Mouse (Mus musculus): ENCODE measurements around the gene Recql5. TPM values are rescaled to one million over a fixed set of nuclear protein-coding genes. Genes with fewer than 3 reads are reported as not detected.
A peak's percentile ranks its signal among the peaks of the same experiment; 100 is the strongest.

The Recql5 gene
- polyA plus RNA-seq, 1 experiment from 2014 or later: 16.2 TPM

DNA sequence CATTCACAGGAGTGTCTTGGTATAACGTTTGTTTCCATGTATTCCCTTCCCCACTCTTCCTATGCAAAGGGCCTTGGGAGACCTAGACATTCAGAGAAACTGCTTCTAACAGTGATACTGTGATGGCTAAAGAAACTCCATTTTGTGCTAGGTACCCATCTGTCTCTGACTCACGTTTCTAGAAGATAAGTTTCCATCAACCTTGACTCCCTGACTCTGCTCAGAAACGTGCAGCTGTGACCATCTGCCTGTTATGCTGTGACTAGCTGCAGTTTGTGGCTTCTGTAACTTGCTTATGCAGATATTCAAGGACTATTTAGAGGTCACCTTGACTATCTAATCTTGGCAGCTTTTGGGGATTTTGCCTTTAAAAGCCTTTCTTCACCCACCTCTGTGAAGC lies 2.0 kb downstream of the Recql5 start:
- H3K27ac ChIP-seq: no peak overlapping the region
- H3K4me3 ChIP-seq (replicated peaks): no peak overlapping the region
- no peak overlapping the region for H3K4me2 ChIP-seq (replicated peaks)
- no peaks in the 10 kb centered on the region for H3K9me3 ChIP-seq
- no peaks in the 10 kb centered on the region for H3K27me3 ChIP-seq (replicated peaks)
- peaks cover 4% of the 10 kb centered on the region; the same call in 1 of the 2 replicates for H3K36me3 ChIP-seq
- no peak overlapping the region for H3K9ac ChIP-seq
- no peak for ATAC-seq
- peaks cover 18% of the 10 kb centered on the region for H3K4me1 ChIP-seq (replicated peaks)
- 72% methylated on average over 3 of the region's 3 CpGs for WGBS

DNA sequence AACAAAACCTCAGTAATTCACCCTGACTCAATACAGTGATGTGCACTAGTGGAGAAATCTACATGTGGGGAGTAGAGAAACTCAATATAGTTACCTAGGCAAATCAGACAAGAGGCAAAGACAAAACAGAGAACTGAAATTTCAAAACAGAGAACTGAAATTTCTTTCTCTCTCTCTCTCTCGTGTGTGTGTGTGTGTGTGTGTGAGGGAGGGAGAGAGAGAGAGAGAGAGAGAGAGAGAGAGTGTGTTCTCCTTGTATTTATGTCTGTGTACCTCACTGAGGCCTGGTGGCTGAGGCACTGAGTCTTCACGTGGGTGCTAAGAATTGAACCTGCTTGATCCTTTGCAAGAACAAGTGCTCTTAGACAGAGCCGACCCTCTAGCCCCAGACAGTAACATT lies 3.5 kb downstream of the Recql5 start:
- Histone ChIP-seq H3K9me3 (no peaks in the 10 kb centered on the region), H3K9ac (no peak overlapping the region), H3K4me1 (replicated peaks) (peaks cover 18% of the 10 kb centered on the region), H3K4me2 (replicated peaks) (no peak overlapping the region), H3K27me3 (replicated peaks) (no peaks in the 10 kb centered on the region), H3K36me3 (no peaks in the 10 kb centered on the region), H3K27ac (no peak overlapping the region), H3K4me3 (replicated peaks) (no peak overlapping the region)
- 79% methylated on average over 2 of the region's 3 CpGs for WGBS
- ATAC-seq: no peak

DNA sequence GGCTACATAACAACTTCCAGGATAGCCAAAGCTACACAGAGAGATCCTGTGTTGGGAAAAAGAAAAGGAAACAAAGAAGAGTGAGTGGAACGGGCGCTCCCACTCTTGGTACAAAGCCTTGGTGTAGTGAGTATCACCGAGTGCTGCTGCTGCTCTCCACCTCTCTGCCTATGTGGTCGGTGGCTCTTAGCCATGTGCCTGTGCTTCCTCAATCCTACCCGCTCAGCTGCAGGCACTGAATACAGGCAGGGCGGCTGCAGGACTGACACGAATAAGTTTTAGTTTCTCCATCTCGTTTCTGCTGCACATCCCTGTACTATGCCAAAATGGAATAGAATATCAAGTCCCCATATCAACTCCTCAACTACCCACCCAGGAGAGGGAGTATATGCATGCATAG lies 4.2 kb downstream of the Recql5 start:
- Histone ChIP-seq H3K9me3 (no peaks in the 10 kb centered on the region), H3K4me3 (replicated peaks) (no peak overlapping the region), H3K9ac (no peak overlapping the region), H3K36me3 (no peaks in the 10 kb centered on the region), H3K27me3 (replicated peaks) (no peaks in the 10 kb centered on the region), H3K27ac (no peak overlapping the region), H3K4me2 (replicated peaks) (no peak overlapping the region), H3K4me1 (replicated peaks) (peaks cover 12% of the 10 kb centered on the region)
- WGBS: 86% methylated on average over 8 of the region's 8 CpGs
- ATAC-seq: no peak

DNA sequence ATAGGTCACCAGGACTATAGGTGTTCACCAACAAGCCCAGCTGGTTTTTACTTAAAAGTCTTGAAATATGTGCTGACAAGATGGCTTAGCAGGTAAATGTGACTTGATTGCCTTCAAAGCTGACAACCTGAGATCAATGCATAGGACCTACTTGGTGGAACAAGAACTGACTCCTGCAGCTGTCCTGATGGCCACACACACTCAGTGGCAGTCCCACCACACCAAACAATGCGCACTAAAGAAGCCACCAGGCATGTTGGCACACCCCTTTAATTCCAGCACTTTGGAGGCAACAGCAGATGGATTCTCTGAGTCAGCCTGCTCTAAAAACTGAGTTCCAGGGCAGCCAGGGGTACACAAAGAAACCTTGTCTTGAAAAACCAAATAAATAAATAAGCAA lies 11.3 kb downstream of the Recql5 start:
- Histone ChIP-seq H3K27ac (no peak overlapping the region), H3K9me3 (no peaks in the 10 kb centered on the region), H3K4me3 (replicated peaks) (no peak overlapping the region), H3K27me3 (replicated peaks) (no peaks in the 10 kb centered on the region), H3K4me1 (replicated peaks) (no peaks in the 10 kb centered on the region), H3K9ac (no peak overlapping the region), H3K36me3 (peaks cover 4% of the 10 kb centered on the region; the same call in 1 of the 2 replicates), H3K4me2 (replicated peaks) (no peak overlapping the region)
- no peak for ATAC-seq
- 86% methylated on average over 1 of the region's 1 CpGs for WGBS

DNA sequence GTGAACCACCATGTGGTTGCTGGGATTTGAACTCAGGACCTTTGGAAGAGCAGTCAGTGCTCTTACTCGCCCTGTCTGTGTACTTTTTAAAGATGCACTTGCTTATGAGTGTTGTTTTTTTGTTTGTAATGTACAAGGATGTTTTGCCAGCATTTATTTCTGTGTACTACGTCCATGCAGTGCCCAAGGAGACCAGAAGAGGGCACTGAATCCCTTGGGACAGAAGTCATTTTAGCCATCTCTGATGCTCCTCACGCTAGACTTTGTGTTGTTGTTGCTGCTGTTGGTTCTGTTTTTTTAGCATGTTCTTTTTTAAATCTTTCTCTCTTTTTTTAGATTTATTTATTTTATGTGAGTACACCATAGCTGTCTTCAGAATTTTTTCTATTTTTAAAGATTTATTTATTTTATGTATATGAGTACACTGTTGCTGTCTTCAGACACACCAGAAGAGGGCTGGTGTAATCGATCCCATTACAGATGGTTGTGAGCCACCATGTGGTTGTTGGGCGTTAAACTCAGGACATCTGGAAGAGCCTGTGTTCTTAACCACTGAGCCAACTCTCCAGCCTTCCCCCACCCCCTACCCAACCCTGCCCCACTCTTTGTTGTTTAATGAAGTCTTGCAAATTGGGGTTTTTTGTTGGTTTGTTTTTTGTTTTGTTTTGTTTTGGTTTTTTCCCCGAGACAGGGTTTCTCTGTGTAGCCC lies 13.0 kb downstream of the Recql5 start:
- no peak; the same call in 1 of the 2 replicates for ATAC-seq
- H3K27me3 ChIP-seq (replicated peaks): no peaks in the 10 kb centered on the region
- H3K9me3 ChIP-seq: no peaks in the 10 kb centered on the region
- 51% methylated on average over 6 of the region's 6 CpGs for WGBS
- no peak overlapping the region for H3K4me3 ChIP-seq (replicated peaks)
- H3K36me3 ChIP-seq: peaks cover 7% of the 10 kb centered on the region; the same call in 1 of the 2 replicates
- H3K4me1 ChIP-seq (replicated peaks): no peaks in the 10 kb centered on the region
- no peak overlapping the region for H3K4me2 ChIP-seq (replicated peaks)
- H3K27ac ChIP-seq: no peak overlapping the region
- H3K9ac ChIP-seq: no peak overlapping the region

DNA sequence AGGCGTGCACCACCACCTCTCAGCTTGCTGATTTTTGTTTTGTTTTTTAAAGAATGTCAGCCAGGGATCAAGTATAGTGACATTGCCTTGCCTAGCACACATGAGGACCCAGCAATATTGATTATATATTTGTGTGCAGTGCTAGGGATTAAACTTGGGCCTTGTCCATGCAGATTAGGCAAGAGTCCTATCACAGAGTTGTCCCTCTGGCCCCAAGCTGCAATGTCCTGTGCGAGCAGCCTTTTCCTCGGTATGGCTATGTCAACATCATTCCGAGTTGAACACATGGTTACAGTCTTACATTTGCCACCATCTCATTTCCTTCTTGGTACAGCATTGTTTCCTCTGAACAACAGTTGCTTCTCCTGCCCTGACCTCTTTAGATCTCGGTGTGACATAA lies 14.2 kb downstream of the Recql5 start:
- Histone ChIP-seq H3K4me3 (replicated peaks) (no peak overlapping the region), H3K27ac (no peak overlapping the region), H3K4me1 (replicated peaks) (no peaks in the 10 kb centered on the region), H3K27me3 (replicated peaks) (no peaks in the 10 kb centered on the region), H3K9ac (no peak overlapping the region), H3K4me2 (replicated peaks) (no peak overlapping the region), H3K9me3 (no peaks in the 10 kb centered on the region), H3K36me3 (peaks cover 7% of the 10 kb centered on the region; the same call in 1 of the 2 replicates)
- WGBS: 86% methylated on average over 5 of the region's 5 CpGs
- ATAC-seq: no peak

DNA sequence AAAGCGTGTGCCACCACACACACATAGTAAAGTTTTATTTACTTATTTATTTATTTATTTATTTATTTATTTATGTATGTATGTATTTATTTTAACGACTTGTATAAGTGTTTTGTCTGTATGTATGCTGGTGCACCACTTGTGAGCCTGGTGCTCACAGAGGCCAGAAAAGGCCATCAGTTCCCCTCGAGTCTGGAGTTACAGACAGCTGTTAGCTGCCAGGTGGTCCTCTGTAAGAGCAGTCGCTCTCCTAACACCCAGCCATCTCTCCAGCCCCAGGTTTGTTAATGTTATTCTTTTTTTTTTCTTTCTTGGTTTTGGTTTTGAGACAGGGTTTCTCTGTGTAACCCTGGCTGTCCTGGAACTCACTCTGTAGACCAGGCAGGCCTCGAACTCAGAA lies 14.6 kb downstream of the Recql5 start:
- no peak for ATAC-seq
- Histone ChIP-seq H3K9me3 (no peaks in the 10 kb centered on the region), H3K4me2 (replicated peaks) (no peak overlapping the region), H3K9ac (no peak overlapping the region), H3K36me3 (peaks cover 7% of the 10 kb centered on the region; the same call in 1 of the 2 replicates), H3K4me3 (replicated peaks) (no peak overlapping the region), H3K27me3 (replicated peaks) (no peaks in the 10 kb centered on the region), H3K27ac (no peak overlapping the region), H3K4me1 (replicated peaks) (0 out of 2 replicates have a peak, but pooled peaks cover under 1% of the 10 kb centered on the region)
- WGBS: 80% methylated on average over 5 of the region's 5 CpGs

DNA sequence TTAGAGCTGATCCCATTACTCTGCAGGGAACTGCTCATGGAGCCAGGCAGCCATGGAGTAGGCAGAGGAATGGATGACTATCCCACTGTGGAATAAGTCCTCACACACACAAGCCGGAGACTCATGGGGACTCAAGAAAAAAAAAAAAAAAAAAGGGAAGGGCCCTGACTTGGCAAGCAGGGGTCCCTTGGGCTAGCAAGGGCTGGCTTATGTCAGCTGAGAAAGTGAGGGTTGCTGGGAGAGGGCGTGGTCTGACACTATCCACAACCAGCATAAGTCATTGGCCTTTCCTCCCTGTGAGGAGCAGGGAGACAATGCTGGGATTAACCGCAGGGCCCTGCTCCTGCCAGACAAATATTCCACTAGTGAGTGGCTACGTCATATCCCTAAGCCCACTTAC lies 16.7 kb downstream of the Recql5 start:
- 88% methylated on average over 4 of the region's 4 CpGs for whole genome bisulfite sequencing
- Histone ChIP-seq H3K9me3 (no peaks in the 10 kb centered on the region), H3K4me3 (replicated peaks) (no peak overlapping the region), H3K4me2 (replicated peaks) (no peak overlapping the region), H3K9ac (no peak overlapping the region), H3K4me1 (replicated peaks) (0 out of 2 replicates have a peak, but pooled peaks cover 2% of the 10 kb centered on the region), H3K27ac (no peak overlapping the region), H3K36me3 (0 out of 2 replicates have a peak, but pooled peaks cover 2% of the 10 kb centered on the region), H3K27me3 (replicated peaks) (no peaks in the 10 kb centered on the region)
- ATAC-seq: no peak

DNA sequence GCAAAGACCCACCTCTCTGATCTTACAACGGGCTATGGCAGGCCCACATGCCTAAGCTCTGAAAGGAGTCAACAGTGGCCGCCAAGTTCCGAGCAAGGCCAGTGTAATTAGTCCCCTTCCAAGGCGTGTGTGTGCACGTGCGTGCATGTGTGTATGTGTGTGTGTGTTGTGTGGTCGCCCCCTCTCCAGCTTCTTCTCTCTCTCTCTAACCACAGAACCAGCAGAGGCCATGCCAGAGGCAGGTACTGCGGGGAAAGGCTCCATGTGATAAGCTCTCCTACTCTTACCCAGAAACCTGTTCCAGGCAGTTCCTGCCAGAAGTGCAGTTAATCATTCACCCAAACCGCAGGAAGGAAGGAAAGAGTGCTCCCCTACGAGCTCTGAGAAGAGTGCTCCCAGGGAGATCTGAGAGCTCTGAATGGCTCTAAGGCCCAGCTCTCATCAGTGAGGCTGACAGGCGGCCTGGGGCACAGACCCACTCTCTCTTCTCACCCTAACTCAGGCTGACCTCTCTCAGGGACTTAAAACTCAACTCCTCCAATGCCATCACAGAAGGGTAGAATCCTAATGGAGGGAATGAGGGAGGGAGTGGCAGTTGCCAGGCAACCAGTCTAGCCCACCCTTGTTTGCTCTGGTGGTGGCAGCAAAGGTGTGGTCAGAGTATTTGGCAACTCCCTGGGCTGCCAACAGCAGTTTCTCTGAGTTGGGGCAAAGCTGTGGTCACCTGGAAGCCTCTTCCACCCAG lies 21.5 kb downstream of the Recql5 start, which contains the start of gene Smim6:
TSS of gene Smim6 (plus strand) at position 386 of the 745 bp plus-strand sequence.
- 47% methylated on average over 11 of the region's 11 CpGs for WGBS
- Histone ChIP-seq H3K27me3 (replicated peaks) (no peaks in the 10 kb centered on the region), H3K4me2 (replicated peaks) (peak within 1 kb of the TSS; percentile 48), H3K27ac (peak within 1 kb of the TSS; percentile 92), H3K36me3 (0 out of 2 replicates have a peak, but pooled peaks cover 2% of the 10 kb centered on the region), H3K4me3 (replicated peaks) (peak within 1 kb of the TSS; percentile 23), H3K4me1 (replicated peaks) (peaks cover 10% of the 10 kb centered on the region; the same call in 1 of the 2 replicates), H3K9me3 (no peaks in the 10 kb centered on the region), H3K9ac (peak within 1 kb of the TSS; percentile 20; the same call in 1 of the 2 replicates)
- peak; percentile 94 for ATAC-seq

DNA sequence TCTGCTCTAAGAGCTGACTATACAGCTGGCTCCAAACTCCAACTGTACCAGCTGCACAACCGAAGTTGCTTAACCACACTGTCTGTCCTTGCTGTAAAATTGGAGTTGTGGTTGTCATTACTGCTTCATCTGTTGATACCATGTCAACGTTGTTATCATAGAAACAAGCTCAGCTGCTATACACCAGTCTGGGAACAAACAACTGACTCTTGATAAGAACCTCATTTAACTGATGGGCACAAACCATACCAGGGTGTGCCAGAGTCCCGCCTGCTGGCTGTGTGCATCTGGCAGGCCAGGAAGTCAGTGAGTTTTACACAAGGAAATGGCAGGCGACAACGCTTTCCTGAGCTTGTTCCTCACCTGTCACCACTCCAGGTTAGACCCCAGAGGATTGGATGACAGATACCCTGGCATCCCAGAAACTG lies 22.1 kb downstream of the Recql5 start:
- peak overlapping the region; percentile 92 for H3K27ac ChIP-seq
- no peaks in the 10 kb centered on the region for H3K9me3 ChIP-seq
- H3K4me2 ChIP-seq (replicated peaks): peak overlapping the region; percentile 30; the same call in 1 of the 2 replicates
- no peak overlapping the region for H3K4me3 ChIP-seq (replicated peaks)
- WGBS: 66% methylated on average over 5 of the region's 5 CpGs
- H3K36me3 ChIP-seq: 0 out of 2 replicates have a peak, but pooled peaks cover 2% of the 10 kb centered on the region
- no peaks in the 10 kb centered on the region for H3K27me3 ChIP-seq (replicated peaks)
- H3K9ac ChIP-seq: peak overlapping the region; percentile 20; the same call in 1 of the 2 replicates
- peaks cover 11% of the 10 kb centered on the region; the same call in 1 of the 2 replicates for H3K4me1 ChIP-seq (replicated peaks)
- peak; percentile 72 for ATAC-seq

DNA sequence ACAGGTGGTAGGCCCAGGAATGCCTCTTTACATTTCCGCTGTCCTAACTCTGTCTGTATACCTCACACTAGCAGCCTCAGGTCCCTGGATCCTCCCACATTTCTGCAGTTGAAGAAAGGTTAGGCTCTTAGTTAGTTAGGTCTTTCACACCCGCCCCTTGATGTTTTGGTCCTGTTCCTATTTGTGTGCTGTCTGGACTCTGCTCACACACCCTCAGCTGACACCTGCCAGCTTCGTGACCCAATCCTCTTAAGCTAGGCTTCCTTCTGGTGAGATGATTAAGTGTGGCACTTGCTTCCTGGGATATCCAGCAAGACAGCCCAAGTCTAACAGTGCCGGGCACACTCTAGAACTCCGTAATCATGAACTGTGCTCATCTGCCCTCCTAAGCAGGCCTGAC lies 26.8 kb downstream of the Recql5 start:
- no peak overlapping the region for H3K27ac ChIP-seq
- H3K4me1 ChIP-seq (replicated peaks): peaks cover 43% of the 10 kb centered on the region
- H3K4me3 ChIP-seq (replicated peaks): no peak overlapping the region
- no peak for ATAC-seq
- no peak overlapping the region for H3K4me2 ChIP-seq (replicated peaks)
- no peaks in the 10 kb centered on the region for H3K36me3 ChIP-seq
- no peaks in the 10 kb centered on the region for H3K9me3 ChIP-seq
- WGBS: 89% methylated on average over 5 of the region's 5 CpGs
- no peaks in the 10 kb centered on the region for H3K27me3 ChIP-seq (replicated peaks)
- H3K9ac ChIP-seq: no peak overlapping the region

DNA sequence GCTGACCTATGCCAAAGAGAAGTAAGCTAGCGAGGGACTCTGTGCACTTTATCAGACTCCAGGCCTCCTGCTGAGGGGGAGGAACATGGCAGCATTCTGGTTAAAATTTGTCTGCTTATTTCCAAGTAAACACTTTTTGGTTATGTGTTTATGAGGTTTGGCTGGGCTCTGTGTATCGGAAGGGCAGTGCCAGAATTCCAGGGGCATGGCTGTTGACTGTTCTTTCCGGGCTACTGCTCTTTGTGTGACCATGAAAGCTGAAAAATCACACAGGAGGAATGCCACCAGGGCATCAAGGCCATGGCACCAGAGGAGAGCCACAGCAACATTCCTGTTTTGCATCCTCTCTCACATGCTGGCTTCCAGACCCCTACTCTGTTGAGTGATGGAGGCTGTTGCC lies 27.2 kb downstream of the Recql5 start:
- no peak for ATAC-seq
- peaks cover 39% of the 10 kb centered on the region for H3K4me1 ChIP-seq (replicated peaks)
- no peak overlapping the region for H3K4me2 ChIP-seq (replicated peaks)
- H3K9me3 ChIP-seq: no peaks in the 10 kb centered on the region
- H3K27me3 ChIP-seq (replicated peaks): no peaks in the 10 kb centered on the region
- no peak overlapping the region for H3K9ac ChIP-seq
- no peaks in the 10 kb centered on the region for H3K36me3 ChIP-seq
- WGBS: 85% methylated on average over 3 of the region's 3 CpGs
- H3K4me3 ChIP-seq (replicated peaks): no peak overlapping the region
- no peak overlapping the region for H3K27ac ChIP-seq
